Mouse (Mus musculus) heart, embryonic 14.5 days (tissue): ENCODE measurements around the gene Taok2. TPM values are rescaled to one million over a fixed set of nuclear protein-coding genes. Genes with fewer than 3 reads are reported as not detected.
A peak's percentile ranks its signal among the peaks of the same experiment; 100 is the strongest.

Experiments
- ATAC-seq: fragments of 200-750 bp; cut with Nextera tagmentation; 2 replicates; pipeline ENCODE4 v1.8.0; 2017; ENCODE audit warnings: low read depth, moderate TSS enrichment; ENCODE audit not compliant: insufficient number of reproducible peaks, insufficient read depth, low FRiP score
- H3K27ac ChIP-seq, 2 experiments: fragments of 200-500 bp in 1 of 2; fragments of 300-500 bp in 1 of 2; sonication (generic) in 1 of 2; replicated peaks in 1 of 2; 2 replicates each; pipeline ENCODE4 v1.5.1; 2012 to 2014; ENCODE audit warnings: low read depth in 2 of 2, low read length in 2 of 2, control low read depth in 1 of 2, mild to moderate bottlenecking in 1 of 2, mixed read lengths in 1 of 2; ENCODE audit not compliant: control insufficient read depth in 1 of 2, insufficient read depth in 1 of 2
- H3K27me3 ChIP-seq: fragments of 300-500 bp; sonication (generic); 2 replicates; pipeline ENCODE4 v1.6.1; 2014; ENCODE audit warnings: mild to moderate bottlenecking, low read length, control low read depth; ENCODE audit not compliant: control insufficient read depth, insufficient read depth
- H3K36me3 ChIP-seq: fragments of 300-500 bp; sonication (generic); 2 replicates; pipeline ENCODE4 v1.6.1; 2014; ENCODE audit warnings: mild to moderate bottlenecking, control low read depth, low read length, mixed read lengths; ENCODE audit not compliant: control insufficient read depth, insufficient read depth
- H3K4me1 ChIP-seq, 2 experiments: fragments of 200-500 bp in 1 of 2; fragments of 300-500 bp in 1 of 2; sonication (generic) in 1 of 2; 2 replicates each; pipeline ENCODE4 v1.6.1; 2012 to 2014; ENCODE audit warnings: low read length in 2 of 2, control low read depth in 1 of 2, mixed read lengths in 1 of 2; ENCODE audit not compliant: control insufficient read depth in 2 of 2, insufficient read depth in 2 of 2
- H3K4me2 ChIP-seq: fragments of 300-500 bp; sonication (generic); 2 replicates; pipeline ENCODE4 v1.6.1; 2014; ENCODE audit warnings: mild to moderate bottlenecking, low read length
- H3K4me3 ChIP-seq, 2 experiments: fragments of 200-500 bp in 1 of 2; fragments of 300-500 bp in 1 of 2; sonication (generic) in 1 of 2; 2 replicates each; pipeline ENCODE4 v1.5.1; 2012 to 2014; ENCODE audit warnings: low read length in 2 of 2, mild to moderate bottlenecking in 2 of 2, control low read depth in 1 of 2, low read depth in 1 of 2, moderate library complexity in 1 of 2; ENCODE audit not compliant: control insufficient read depth in 1 of 2, insufficient read depth in 1 of 2
- H3K9ac ChIP-seq: fragments of 300-500 bp; sonication (generic); 2 replicates; pipeline ENCODE4 v1.6.1; 2014; ENCODE audit warnings: mild to moderate bottlenecking, low read length
- H3K9me3 ChIP-seq: fragments of 300-500 bp; sonication (generic); 2 replicates; pipeline ENCODE4 v1.6.1; 2016; ENCODE audit warnings: low read length, control low read depth; ENCODE audit not compliant: control insufficient read depth
- WGBS: fragments of 180-500 bp; shearing (Covaris S2); extraction: QIAGEN DNeasy Blood & Tissue Kit; methylation state at CpG from one replicate; pipeline ENCODE4 v1.1.7; 2014; 5-methylcytosine and 5-hydroxymethylcytosine counted together
- polyA plus RNA-seq: library from polyadenylated mRNA; unstranded; fragments of >200 nt; fragmentation: Nextera tagmentation; extraction: Ambion mirVana; gene quantifications from 2 replicates; pipeline ENCODE4 v1.2.1, GENCODE M21; 2014

The Taok2 gene
- polyA plus RNA-seq, 1 experiment from 2014 or later, result 21.7 TPM

GRCm38 (mm10) chr7:126870520-126870891 is 14.0 kb downstream of the Taok2 start:
- Histone ChIP-seq H3K27me3 (no peaks in the 10 kb centered on the region), H3K4me3 (no peak overlapping the region), H3K27ac (no peak overlapping the region), H3K9me3 (no peaks in the 10 kb centered on the region), H3K4me1 (no peaks in the 10 kb centered on the region), H3K9ac (no peak overlapping the region), H3K36me3 (peaks cover 100% of the 10 kb centered on the region), H3K4me2 (no peak overlapping the region)
- no peak for ATAC-seq
- 91% methylated on average over 2 of the region's 2 CpGs for WGBS

DNA sequence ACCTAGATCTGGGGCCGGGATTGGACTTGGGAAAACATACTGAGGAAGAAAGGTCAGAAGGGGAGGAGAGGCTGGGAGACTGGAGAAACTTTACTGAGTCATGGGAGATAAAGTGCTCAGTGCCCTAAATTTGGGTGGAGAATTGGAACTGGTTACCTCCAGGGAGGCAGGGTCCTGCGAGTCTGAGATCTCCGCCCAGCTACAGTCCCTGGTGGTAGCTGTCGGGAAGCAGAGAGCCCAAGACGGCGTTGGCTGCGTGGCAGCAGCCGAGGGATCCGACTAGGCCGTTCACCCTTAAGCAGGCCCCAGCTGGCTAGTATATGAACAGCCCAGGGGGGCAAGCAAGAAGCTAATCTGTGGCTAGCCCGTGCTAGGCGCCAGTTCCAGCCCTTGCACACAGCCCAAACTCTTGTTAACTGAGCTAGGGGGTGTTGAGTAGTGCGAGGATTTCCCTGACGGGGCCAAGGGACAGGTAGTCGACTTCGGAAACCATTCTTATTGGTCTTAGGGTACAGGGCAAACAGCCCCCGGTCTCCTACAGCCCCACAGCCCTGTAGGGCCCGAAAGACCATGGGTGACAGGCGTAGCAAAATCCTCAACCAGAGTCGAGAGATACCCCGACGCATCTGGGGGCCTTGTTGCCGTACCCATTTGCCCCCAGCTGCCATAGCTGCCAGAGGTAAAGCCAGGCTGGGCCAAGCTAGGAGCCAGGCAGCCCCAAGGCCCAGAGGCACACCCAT is 14.6 kb downstream of the Taok2 start:
- H3K4me2 ChIP-seq, result no peak overlapping the region
- H3K9ac ChIP-seq, result no peak overlapping the region
- no peak overlapping the region for H3K27ac ChIP-seq
- H3K4me1 ChIP-seq, result no peaks in the 10 kb centered on the region
- H3K36me3 ChIP-seq, result peaks cover 100% of the 10 kb centered on the region
- H3K27me3 ChIP-seq, result no peaks in the 10 kb centered on the region
- WGBS, result 86% methylated on average over 23 of the region's 23 CpGs
- H3K9me3 ChIP-seq, result no peaks in the 10 kb centered on the region
- no peak overlapping the region for H3K4me3 ChIP-seq
- ATAC-seq, result no peak

GRCm38 (mm10) chr7:126868003-126868402 is 16.5 kb downstream of the Taok2 start:
- ATAC-seq, result no peak
- 85% methylated on average over 12 of the region's 12 CpGs for WGBS
- Histone ChIP-seq H3K9ac (no peak overlapping the region), H3K4me1 (peaks cover 5 to 9% of the 10 kb centered on the region in 2 experiments), H3K27me3 (no peaks in the 10 kb centered on the region), H3K36me3 (peaks cover 95% of the 10 kb centered on the region), H3K27ac (no peak overlapping the region), H3K4me3 (no peak overlapping the region), H3K9me3 (no peaks in the 10 kb centered on the region), H3K4me2 (no peak overlapping the region)

- Histone ChIP-seq H3K36me3 (peaks cover 90% of the 10 kb centered on the region), H3K27ac (no peak overlapping the region), H3K4me2 (no peak overlapping the region), H3K9ac (no peak overlapping the region), H3K9me3 (no peaks in the 10 kb centered on the region), H3K27me3 (no peaks in the 10 kb centered on the region), H3K4me3 (no peak overlapping the region), H3K4me1 (peaks cover 8 to 13% of the 10 kb centered on the region in 2 experiments)
- no peak for ATAC-seq
- 85% methylated on average over 2 of the region's 2 CpGs for WGBS
Measured at GRCm38 (mm10) chr7:126867534-126867933, 17.0 kb downstream of the Taok2 start.

DNA sequence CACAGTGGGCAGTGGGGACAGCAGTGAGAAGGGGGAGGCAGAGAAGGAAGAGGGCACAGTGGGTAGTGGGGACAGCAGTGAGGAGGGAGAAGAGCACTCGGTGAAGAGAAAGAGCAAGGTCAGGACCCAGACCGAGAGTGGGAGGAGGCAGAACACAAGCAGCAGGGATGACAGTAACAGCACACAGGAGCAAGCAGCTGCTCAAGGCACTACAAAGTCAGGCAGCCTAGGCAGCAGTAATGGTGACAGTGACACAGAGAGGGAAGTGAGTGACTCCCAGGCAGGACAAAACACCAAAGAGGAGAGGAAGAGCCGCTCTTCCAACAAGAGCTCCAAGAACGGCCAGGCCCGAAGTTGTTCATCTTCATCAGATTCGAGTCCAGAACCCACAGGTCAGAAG is 20.7 kb downstream of the Taok2 start:
- WGBS, result 72% methylated on average over 6 of the region's 6 CpGs
- Histone ChIP-seq H3K27me3 (no peaks in the 10 kb centered on the region), H3K36me3 (peaks cover 69% of the 10 kb centered on the region), H3K9ac (peak overlapping the region; percentile 83), H3K27ac (no peak overlapping the region), H3K4me1 (peaks cover 11 to 20% of the 10 kb centered on the region in 2 experiments), H3K4me2 (peak overlapping the region; percentile 77), H3K9me3 (no peaks in the 10 kb centered on the region), H3K4me3 (no peak overlapping the region)
- ATAC-seq, result no peak

GRCm38 (mm10) chr7:126862147-126862784 is 22.2 kb downstream of the Taok2 start, which contains the start of gene Ino80e:
Ino80e (minus strand) TSS chr7:126862377.
- H3K9me3 ChIP-seq, result no peaks in the 10 kb centered on the region
- peaks cover 11 to 20% of the 10 kb centered on the region in 2 experiments for H3K4me1 ChIP-seq
- peak; percentile 52 for ATAC-seq
- WGBS, result under 1% methylated on average over 41 of the region's 41 CpGs
- H3K36me3 ChIP-seq, result peaks cover 68% of the 10 kb centered on the region
- H3K9ac ChIP-seq, result peak within 1 kb of the TSS; percentile 83
- H3K4me2 ChIP-seq, result peak within 1 kb of the TSS; percentile 77
- no peaks in the 10 kb centered on the region for H3K27me3 ChIP-seq
- peak within 1 kb of the TSS; percentile 74 to 82 for H3K27ac ChIP-seq
- peak within 1 kb of the TSS; percentile 64 to 89 for H3K4me3 ChIP-seq

DNA sequence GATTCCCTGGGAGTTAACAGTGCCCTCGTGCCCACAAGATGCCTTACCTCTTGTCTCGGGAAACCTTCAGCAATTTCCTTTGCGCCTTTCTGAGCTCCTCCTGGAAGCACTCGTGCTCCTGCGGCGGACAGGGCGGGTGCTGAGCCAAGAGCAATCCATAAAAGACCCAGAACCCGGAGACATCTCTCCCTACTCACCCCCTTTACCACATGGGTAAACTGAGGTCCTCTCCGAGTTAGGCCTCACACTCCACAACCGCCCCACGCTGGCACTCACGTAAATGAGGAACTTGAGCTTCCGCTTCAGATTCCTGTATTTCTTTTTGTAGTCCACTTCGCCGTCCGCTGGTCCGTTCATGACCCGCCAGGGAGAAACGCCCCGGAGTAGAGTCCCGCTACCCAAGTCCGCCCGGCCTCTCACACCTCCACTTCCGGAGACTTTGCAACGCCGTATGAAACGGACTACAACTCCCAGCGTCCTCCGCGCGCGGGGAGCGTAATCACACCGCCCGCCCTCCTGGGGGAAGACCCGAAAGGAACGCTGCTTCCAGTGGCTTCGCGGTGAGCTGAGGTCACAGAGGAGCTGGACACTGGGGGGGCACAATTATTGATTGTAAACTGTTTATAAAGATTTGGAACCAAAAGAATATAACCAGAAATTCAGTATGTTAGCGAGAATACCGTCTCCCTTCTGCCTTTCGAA is 22.9 kb downstream of the Taok2 start, which contains the start of gene Hirip3:
Gene Hirip3, plus strand, starts transcription at position 544 of the 702 bp plus-strand sequence.
- peaks cover 68% of the 10 kb centered on the region for H3K36me3 ChIP-seq
- H3K4me2 ChIP-seq, result peak within 1 kb of the TSS; percentile 77
- H3K4me1 ChIP-seq, result peaks cover 11 to 20% of the 10 kb centered on the region in 2 experiments
- H3K27ac ChIP-seq, result peak within 1 kb of the TSS; percentile 74 to 82
- peak; percentile 91 for ATAC-seq
- WGBS, result 2% methylated on average over 42 of the region's 42 CpGs
- H3K9ac ChIP-seq, result peak within 1 kb of the TSS; percentile 83
- no peaks in the 10 kb centered on the region for H3K9me3 ChIP-seq
- peak within 1 kb of the TSS; percentile 64 to 89 for H3K4me3 ChIP-seq
- no peaks in the 10 kb centered on the region for H3K27me3 ChIP-seq
